Mouse (Mus musculus): Measurements from ENCODE around the gene Pfn3.

- TF ChIP-seq CTCF (IDR thresholded peaks at IDR 0.05) (no peak), EP300 (IDR thresholded peaks at IDR 0.05) (no peak)
These were observed 35.5 kb upstream of the Pfn3 start for GRCm38 (mm10) chr13:55450511-55450980.
